Mouse (Mus musculus) heart, embryonic 12.5 days (tissue): Measurements from ENCODE around the gene Lamc3. TPM values are rescaled to one million over a fixed set of nuclear protein-coding genes. Genes with fewer than 3 reads are reported as not detected.

ENCODE experiments used
- ATAC-seq: fragments of 200-750 bp; cut with Nextera tagmentation; 2 replicates; pipeline ENCODE4 v1.8.0; 2017; ENCODE audit warnings: moderate TSS enrichment, moderate library complexity; ENCODE audit not compliant: insufficient number of reproducible peaks, low FRiP score
- H3K27ac ChIP-seq: fragments of 300-500 bp; sonication (generic); 2 replicates; pipeline ENCODE4 v1.5.1; 2016; ENCODE audit warnings: mild to moderate bottlenecking, moderate library complexity; ENCODE audit not compliant: poor library complexity, severe bottlenecking
- H3K27me3 ChIP-seq: fragments of 300-500 bp; sonication (generic); replicated peaks from 2 replicates; pipeline ENCODE4 v1.6.1; 2016; ENCODE audit warnings: mild to moderate bottlenecking, moderate library complexity
- H3K36me3 ChIP-seq: fragments of 300-500 bp; sonication (generic); 2 replicates; pipeline ENCODE4 v1.6.1; 2016; ENCODE audit warnings: mild to moderate bottlenecking, moderate library complexity
- H3K4me1 ChIP-seq: fragments of 300-500 bp; sonication (generic); replicated peaks from 2 replicates; pipeline ENCODE4 v1.6.1; 2016; ENCODE audit warnings: mild to moderate bottlenecking
- H3K4me2 ChIP-seq: fragments of 300-500 bp; sonication (generic); 2 replicates; pipeline ENCODE4 v1.6.1; 2016; ENCODE audit warnings: mild to moderate bottlenecking, moderate library complexity
- H3K4me3 ChIP-seq: fragments of 300-500 bp; sonication (generic); 2 replicates; pipeline ENCODE4 v1.5.1; 2016; ENCODE audit warnings: mild to moderate bottlenecking
- H3K9ac ChIP-seq: fragments of 300-500 bp; sonication (generic); 2 replicates; pipeline ENCODE4 v1.6.1; 2016; ENCODE audit warnings: mild to moderate bottlenecking, moderate library complexity
- H3K9me3 ChIP-seq: fragments of 300-500 bp; sonication (generic); replicated peaks from 2 replicates; pipeline ENCODE4 v1.6.1; 2016; ENCODE audit warnings: mild to moderate bottlenecking, moderate library complexity
- WGBS: fragments of 180-500 bp; shearing (Covaris S2); methylation state at CpG from one replicate; pipeline ENCODE4 v1.1.7; 2016; 5-methylcytosine and 5-hydroxymethylcytosine counted together
- polyA plus RNA-seq: library from polyadenylated mRNA; unstranded; fragments of >200 nt; fragmentation: Nextera tagmentation; extraction: Ambion mirVana; gene quantifications from 2 replicates; pipeline ENCODE4 v1.2.1, GENCODE M21; 2016

The Lamc3 gene
- polyA plus RNA-seq = 1.1 and 1.3 TPM in 2 replicates

- peaks cover 95% of the 10 kb centered on the region for H3K27me3 ChIP-seq
- 0 out of 2 replicates have a peak within 1 kb of the TSS, but pooled peaks have one; percentile 31 for H3K9ac ChIP-seq
- peaks cover 6% of the 10 kb centered on the region for H3K4me1 ChIP-seq
- H3K27ac ChIP-seq = no peak within 1 kb of the TSS
- H3K9me3 ChIP-seq = no peaks in the 10 kb centered on the region
- WGBS = 5% methylated on average over 26 of the region's 26 CpGs
- H3K36me3 ChIP-seq = no peaks in the 10 kb centered on the region
- peak within 1 kb of the TSS; percentile 55 for H3K4me2 ChIP-seq
- peak within 1 kb of the TSS; percentile 27 for H3K4me3 ChIP-seq
- 0 out of 2 replicates have a peak, but pooled peaks have one; percentile 47 for ATAC-seq
Observed at GRCm38 (mm10) chr2:31887030-31887429, at the start of gene Lamc3. Gene Lamc3, plus strand, starts transcription at chr2:31887291.

DNA sequence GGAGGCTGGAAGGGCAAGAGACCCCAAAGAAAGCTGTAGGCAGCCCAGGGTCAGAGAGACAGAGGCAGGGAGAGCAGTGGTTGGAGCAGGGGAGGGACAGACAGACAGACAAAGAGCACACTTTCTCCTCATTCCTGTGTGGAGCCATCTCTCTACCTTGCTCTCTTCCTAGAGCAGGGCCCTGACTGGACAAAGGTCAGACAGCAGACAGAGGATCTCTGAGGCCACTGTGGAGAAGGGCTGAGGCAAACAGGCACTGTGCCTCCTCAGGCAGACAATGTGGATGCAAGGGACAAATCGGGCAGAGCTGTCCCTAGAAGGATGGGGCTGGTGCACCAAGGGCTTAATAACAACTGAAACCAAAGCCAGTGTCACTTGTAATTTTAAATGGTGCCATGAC is 48.2 kb upstream of the Lamc3 start:
- no peak overlapping the region for H3K9ac ChIP-seq
- H3K4me2 ChIP-seq = no peak overlapping the region
- no peaks in the 10 kb centered on the region for H3K9me3 ChIP-seq
- H3K27me3 ChIP-seq = peaks cover 95% of the 10 kb centered on the region
- no peak overlapping the region for H3K4me3 ChIP-seq
- no peak overlapping the region for H3K27ac ChIP-seq
- H3K4me1 ChIP-seq = 0 out of 2 replicates have a peak, but pooled peaks cover 2% of the 10 kb centered on the region
- no peaks in the 10 kb centered on the region for H3K36me3 ChIP-seq
- no peak for ATAC-seq
- 52% methylated on average over 1 of the region's 1 CpGs for WGBS

DNA sequence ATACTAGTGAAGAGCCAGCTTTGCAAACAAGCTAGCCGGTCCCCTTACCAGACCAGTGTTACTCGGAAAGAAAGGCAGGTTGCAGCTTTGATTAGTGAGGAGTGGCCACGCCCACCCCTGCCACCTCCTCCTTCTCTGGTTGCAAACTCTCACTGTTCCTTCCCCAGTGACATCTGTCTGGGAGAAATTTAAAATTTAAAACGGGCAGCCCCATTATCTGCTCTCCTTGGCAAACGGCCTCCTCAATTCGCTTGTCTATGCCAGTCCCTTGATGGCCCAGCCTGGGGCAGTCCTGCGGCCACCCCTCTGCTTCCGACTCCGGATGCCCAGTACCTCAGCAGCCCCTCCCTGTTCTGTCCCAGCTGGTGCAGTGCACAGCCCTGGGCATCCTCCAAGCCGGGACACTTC is 42.4 kb upstream of the Lamc3 start:
- H3K4me3 ChIP-seq = peak overlapping the region; percentile 52; the same call in 1 of the 2 replicates
- no peaks in the 10 kb centered on the region for H3K9me3 ChIP-seq
- no peak overlapping the region for H3K9ac ChIP-seq
- H3K4me1 ChIP-seq = peaks cover 32% of the 10 kb centered on the region
- WGBS = 7% methylated on average over 10 of the region's 10 CpGs
- no peak overlapping the region for H3K4me2 ChIP-seq
- no peak for ATAC-seq
- H3K27ac ChIP-seq = no peak overlapping the region
- H3K36me3 ChIP-seq = no peaks in the 10 kb centered on the region
- H3K27me3 ChIP-seq = peaks cover 84% of the 10 kb centered on the region

- H3K4me2 ChIP-seq = peak overlapping the region; percentile 83
- no peak overlapping the region for H3K27ac ChIP-seq
- peaks cover 76% of the 10 kb centered on the region for H3K27me3 ChIP-seq
- H3K36me3 ChIP-seq = no peaks in the 10 kb centered on the region
- H3K4me1 ChIP-seq = peaks cover 32% of the 10 kb centered on the region
- ATAC-seq = no peak; the same call in 1 of the 2 replicates
- H3K9me3 ChIP-seq = no peaks in the 10 kb centered on the region
- 2% methylated on average over 26 of the region's 26 CpGs for WGBS
- peak overlapping the region; percentile 54 for H3K9ac ChIP-seq
- H3K4me3 ChIP-seq = peak overlapping the region; percentile 52
Observed at GRCm38 (mm10) chr2:31845512-31845895, 41.6 kb upstream of the Lamc3 start.

- Histone ChIP-seq H3K27me3 (peaks cover 70% of the 10 kb centered on the region), H3K27ac (no peak within 1 kb of the TSS), H3K36me3 (no peaks in the 10 kb centered on the region), H3K4me3 (peak within 1 kb of the TSS; percentile 52), H3K9me3 (no peaks in the 10 kb centered on the region), H3K4me1 (peaks cover 32% of the 10 kb centered on the region), H3K4me2 (peak within 1 kb of the TSS; percentile 83), H3K9ac (peak within 1 kb of the TSS; percentile 54)
- ATAC-seq = peak; percentile 23; the same call in 1 of the 2 replicates
- 1% methylated on average over 83 of the region's 88 CpGs for WGBS
Observed at GRCm38 (mm10) chr2:31845896-31846691, 41.0 kb upstream of the Lamc3 start, which contains the start of gene Fibcd1. Gene Fibcd1, minus strand, starts transcription at chr2:31846005.

DNA sequence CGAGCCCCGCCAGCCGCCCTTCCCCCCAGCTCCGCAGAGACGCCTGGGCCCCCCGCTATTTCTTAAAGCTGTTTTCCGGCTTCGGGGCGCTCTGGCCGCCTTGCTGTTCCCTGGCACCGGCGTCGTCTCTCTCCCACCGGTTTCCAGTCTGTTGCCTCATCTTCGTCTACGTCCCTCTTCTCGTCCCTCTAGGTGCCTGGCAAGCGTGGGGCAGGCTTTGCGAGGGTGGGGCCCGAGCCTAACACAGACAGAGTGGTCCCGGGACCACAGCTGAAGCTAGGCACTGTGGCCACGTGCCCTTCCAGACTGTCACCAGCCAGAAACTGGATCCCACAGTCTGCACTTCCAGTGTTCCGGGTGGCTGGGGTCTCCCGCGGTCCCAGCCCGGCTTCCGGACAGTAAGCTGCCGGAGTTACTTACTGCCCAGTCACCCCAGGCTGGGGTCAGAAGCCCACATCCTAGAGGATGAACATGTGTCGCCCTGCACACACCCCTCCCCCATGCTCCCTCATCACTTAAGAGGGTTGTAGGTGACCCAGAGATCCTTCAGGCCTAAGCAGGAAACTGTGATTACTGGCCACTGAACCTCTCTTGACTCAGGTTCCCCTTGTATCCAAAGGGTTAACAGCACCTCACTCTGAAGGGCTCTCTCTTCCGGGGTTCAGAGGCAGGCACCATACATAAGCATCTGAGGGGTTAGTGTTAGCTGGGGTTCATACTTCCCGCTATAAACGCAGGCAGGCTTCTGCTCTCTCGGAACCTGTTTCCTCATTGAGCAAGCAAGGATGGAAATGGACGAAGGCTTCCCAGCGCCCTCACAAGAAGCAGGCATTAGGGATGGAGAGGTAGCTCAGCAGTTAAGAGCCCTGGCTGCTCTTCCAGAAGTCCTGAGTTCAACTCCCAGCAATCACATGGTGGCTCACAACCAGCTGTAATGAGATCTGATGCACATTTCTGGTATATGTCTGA is 40.1 kb upstream of the Lamc3 start:
- 3% methylated on average over 35 of the region's 35 CpGs for WGBS
- ATAC-seq = no peak
- H3K27me3 ChIP-seq = peaks cover 65% of the 10 kb centered on the region

GRCm38 (mm10) chr2:31847908-31848307 is 39.2 kb upstream of the Lamc3 start:
- Histone ChIP-seq H3K4me2 (no peak overlapping the region), H3K27me3 (peaks cover 62% of the 10 kb centered on the region), H3K9ac (no peak overlapping the region), H3K4me3 (no peak overlapping the region), H3K27ac (no peak overlapping the region), H3K36me3 (no peaks in the 10 kb centered on the region), H3K9me3 (no peaks in the 10 kb centered on the region), H3K4me1 (peaks cover 32% of the 10 kb centered on the region)
- ATAC-seq = no peak
- 7% methylated on average over 6 of the region's 6 CpGs for WGBS

More for the DNA sequence above, 40.1 kb upstream of the Lamc3 start:
- H3K9me3 ChIP-seq = no peaks in the 10 kb centered on the region
- peak overlapping the region; percentile 83 for H3K4me2 ChIP-seq
- peak overlapping the region; percentile 52 for H3K4me3 ChIP-seq
- peak overlapping the region; percentile 54 for H3K9ac ChIP-seq
- peaks cover 32% of the 10 kb centered on the region for H3K4me1 ChIP-seq
- H3K27ac ChIP-seq = no peak overlapping the region
- no peaks in the 10 kb centered on the region for H3K36me3 ChIP-seq

DNA sequence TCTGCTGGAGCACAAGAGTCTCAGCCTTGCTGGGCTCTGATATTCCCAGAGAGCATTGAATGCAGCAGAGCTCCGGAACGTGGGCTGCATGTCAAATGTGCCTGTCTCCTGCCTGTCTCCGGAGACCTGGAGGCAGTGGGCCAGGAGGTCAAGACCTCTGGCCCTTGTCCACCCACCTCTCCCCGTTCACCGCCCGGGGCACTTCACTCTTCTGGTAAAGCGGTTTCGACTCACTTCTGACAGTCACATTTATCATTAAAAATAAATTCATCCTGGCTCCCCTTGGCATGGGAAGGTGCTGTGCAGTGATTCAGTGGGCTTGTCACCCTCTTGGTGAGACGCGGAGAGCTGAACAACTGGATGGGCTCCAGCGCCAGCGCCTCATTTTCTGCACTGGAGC is 37.0 kb upstream of the Lamc3 start:
- H3K4me1 ChIP-seq = peaks cover 35% of the 10 kb centered on the region
- H3K36me3 ChIP-seq = no peaks in the 10 kb centered on the region
- H3K27ac ChIP-seq = no peak overlapping the region
- H3K9me3 ChIP-seq = no peaks in the 10 kb centered on the region
- H3K9ac ChIP-seq = no peak overlapping the region
- peaks cover 46% of the 10 kb centered on the region for H3K27me3 ChIP-seq
- 65% methylated on average over 12 of the region's 12 CpGs for WGBS
- no peak overlapping the region for H3K4me3 ChIP-seq
- H3K4me2 ChIP-seq = no peak overlapping the region
- ATAC-seq = no peak

DNA sequence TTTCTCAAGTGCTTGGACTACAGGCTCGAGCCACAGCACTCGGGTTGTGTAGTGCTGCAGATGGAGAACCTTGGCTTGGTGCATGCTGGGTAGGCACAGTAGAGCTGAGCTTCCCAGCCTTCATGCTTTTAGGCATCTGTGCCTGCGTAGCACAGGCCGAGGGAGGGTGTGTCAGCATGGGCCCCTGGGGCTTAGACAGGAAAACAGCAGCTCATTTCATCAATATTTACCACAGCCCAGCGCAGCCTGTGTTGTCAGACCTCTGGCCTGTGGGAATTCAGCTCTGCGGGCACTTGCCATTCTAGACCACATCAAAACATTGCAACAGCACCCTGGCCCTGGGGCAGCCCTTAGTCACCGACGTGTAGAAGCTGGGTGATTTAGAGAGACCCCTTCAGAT is 31.1 kb upstream of the Lamc3 start:
- WGBS = 82% methylated on average over 8 of the region's 8 CpGs
- Histone ChIP-seq H3K36me3 (no peaks in the 10 kb centered on the region), H3K4me1 (peaks cover 16% of the 10 kb centered on the region), H3K27me3 (peaks cover 56% of the 10 kb centered on the region), H3K9ac (no peak overlapping the region), H3K9me3 (no peaks in the 10 kb centered on the region), H3K4me2 (no peak overlapping the region), H3K27ac (no peak overlapping the region), H3K4me3 (no peak overlapping the region)
- ATAC-seq = no peak

GRCm38 (mm10) chr2:31857180-31857579 is 29.9 kb upstream of the Lamc3 start:
- H3K36me3 ChIP-seq = no peaks in the 10 kb centered on the region
- peaks cover 53% of the 10 kb centered on the region for H3K27me3 ChIP-seq
- no peak overlapping the region for H3K27ac ChIP-seq
- peaks cover 16% of the 10 kb centered on the region for H3K4me1 ChIP-seq
- no peak for ATAC-seq
- H3K4me3 ChIP-seq = no peak overlapping the region
- H3K4me2 ChIP-seq = no peak overlapping the region
- no peak overlapping the region for H3K9ac ChIP-seq
- no peaks in the 10 kb centered on the region for H3K9me3 ChIP-seq
- WGBS = 72% methylated on average over 6 of the region's 6 CpGs

GRCm38 (mm10) chr2:31858500-31858899 is 28.6 kb upstream of the Lamc3 start:
- Histone ChIP-seq H3K4me3 (no peak overlapping the region), H3K9me3 (no peaks in the 10 kb centered on the region), H3K27ac (no peak overlapping the region), H3K4me1 (peaks cover 16% of the 10 kb centered on the region), H3K4me2 (no peak overlapping the region; the same call in 1 of the 2 replicates), H3K27me3 (peaks cover 57% of the 10 kb centered on the region), H3K36me3 (no peaks in the 10 kb centered on the region), H3K9ac (no peak overlapping the region)
- WGBS = 14% methylated on average over 12 of the region's 12 CpGs
- no peak for ATAC-seq
